Mouse (Mus musculus): ENCODE results near the gene Scn2b.

DNA sequence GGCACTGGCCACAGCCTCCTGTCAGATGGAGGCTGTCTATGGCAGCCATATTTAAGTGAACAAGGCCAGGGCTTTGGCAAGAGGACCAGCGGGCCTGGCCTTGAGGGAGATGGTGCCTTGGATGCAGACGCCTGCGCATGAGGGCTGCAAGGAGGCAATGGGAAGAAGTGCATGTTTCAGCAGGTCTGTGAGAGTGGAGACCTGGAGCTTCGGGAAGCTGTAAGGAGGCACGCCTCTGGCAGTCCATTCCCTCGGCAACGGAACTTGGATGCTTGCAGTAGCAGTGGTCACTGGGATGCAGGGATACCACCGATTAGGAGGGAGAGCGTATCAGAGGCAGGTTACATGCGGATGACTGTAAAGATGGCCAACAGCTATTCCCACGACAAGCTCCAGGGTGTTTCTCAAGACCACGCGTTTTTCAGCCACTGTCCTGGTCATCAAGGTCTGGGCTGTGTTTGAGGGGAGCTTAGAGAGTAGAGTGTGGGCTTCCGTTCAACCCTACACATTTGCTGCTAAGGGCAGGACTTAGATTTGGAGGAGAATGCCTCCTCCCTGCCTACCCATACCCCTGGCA is 2.5 kb downstream of the Scn2b start:
- TF ChIP-seq POLR2A (IDR thresholded peaks at IDR 0.05; ENCODE audit: low read depth, low read length), result no peak
- TF ChIP-seq CTCF (IDR thresholded peaks at IDR 0.05; ENCODE audit: borderline replicate concordance, insufficient read depth, low read length), result no peak
